Mouse (Mus musculus): Measurements from ENCODE around the gene Rgmb.

GRCm38 (mm10) chr17:15773956-15774355, 56.9 kb downstream of the Rgmb start:
- TF ChIP-seq GATA1 (IDR thresholded peaks at IDR 0.05; ENCODE audit: low read length), result no peak
- no peak for TF ChIP-seq TAL1 (IDR thresholded peaks at IDR 0.05; ENCODE audit: low read length)

Data from erythroblast, embryonic 14.5 days (primary cell).